Mouse (Mus musculus): Measurements from ENCODE around the gene Grm8. TPM values are rescaled to one million over a fixed set of nuclear protein-coding genes. Genes with fewer than 3 reads are reported as not detected.

Grm8 gene
- polyA plus RNA-seq, 2 experiments, result 1.1 to 1.8 TPM

GRCm38 (mm10) chr6:27305351-27305750, 829.6 kb downstream of the Grm8 start:
- H3K4me1 ChIP-seq (ENCODE audit: control insufficient read depth, insufficient read depth, low read length), result no peaks in the 10 kb centered on the region
- H3K4me3 ChIP-seq (replicated peaks; ENCODE audit: low read length), result no peak overlapping the region
- no peak for DNase-seq (ENCODE audit: low spot score)
- H3K9me3 ChIP-seq (ENCODE audit: control insufficient read depth, low read length), result no peaks in the 10 kb centered on the region
- no peak overlapping the region for H3K4me2 ChIP-seq (replicated peaks; ENCODE audit: low read depth, low read length, severe bottlenecking)
- H3K36me3 ChIP-seq (ENCODE audit: control insufficient read depth, insufficient read depth, low read length), result no peaks in the 10 kb centered on the region
- no peak overlapping the region for H3K27ac ChIP-seq (replicated peaks; ENCODE audit: low read depth, low read length)
- no peak for TF ChIP-seq POLR2A (IDR thresholded peaks at IDR 0.05; ENCODE audit: borderline replicate concordance, extremely low read depth, insufficient read depth, insufficient read length)
- no peaks in the 10 kb centered on the region for H3K27me3 ChIP-seq (ENCODE audit: control insufficient read depth, insufficient read depth, low read length)
- H3K9ac ChIP-seq (ENCODE audit: low read depth, low read length, severe bottlenecking), result no peak overlapping the region
- no peak for ATAC-seq (ENCODE audit: low FRiP score, low read depth)
- WGBS, result 57% methylated on average over 2 of the region's 2 CpGs

GRCm38 (mm10) chr6:27264972-27265371, 870.0 kb downstream of the Grm8 start:
- no peak for TF ChIP-seq POLR2A (IDR thresholded peaks at IDR 0.05; ENCODE audit: borderline replicate concordance, extremely low read depth, insufficient read depth, insufficient read length)
- ATAC-seq (ENCODE audit: low FRiP score, low read depth), result no peak
- Histone ChIP-seq H3K4me2 (replicated peaks; ENCODE audit: low read depth, low read length, severe bottlenecking) (no peak overlapping the region), H3K4me3 (replicated peaks; ENCODE audit: low read length) (no peak overlapping the region), H3K9ac (ENCODE audit: low read depth, low read length, severe bottlenecking) (no peak overlapping the region), H3K27me3 (ENCODE audit: control insufficient read depth, insufficient read depth, low read length) (no peaks in the 10 kb centered on the region), H3K36me3 (ENCODE audit: control insufficient read depth, insufficient read depth, low read length) (no peaks in the 10 kb centered on the region), H3K27ac (replicated peaks; ENCODE audit: low read depth, low read length) (no peak overlapping the region), H3K4me1 (ENCODE audit: control insufficient read depth, insufficient read depth, low read length) (no peaks in the 10 kb centered on the region), H3K9me3 (ENCODE audit: control insufficient read depth, low read length) (no peaks in the 10 kb centered on the region)
- DNase-seq (ENCODE audit: low spot score), result no peak

DNA sequence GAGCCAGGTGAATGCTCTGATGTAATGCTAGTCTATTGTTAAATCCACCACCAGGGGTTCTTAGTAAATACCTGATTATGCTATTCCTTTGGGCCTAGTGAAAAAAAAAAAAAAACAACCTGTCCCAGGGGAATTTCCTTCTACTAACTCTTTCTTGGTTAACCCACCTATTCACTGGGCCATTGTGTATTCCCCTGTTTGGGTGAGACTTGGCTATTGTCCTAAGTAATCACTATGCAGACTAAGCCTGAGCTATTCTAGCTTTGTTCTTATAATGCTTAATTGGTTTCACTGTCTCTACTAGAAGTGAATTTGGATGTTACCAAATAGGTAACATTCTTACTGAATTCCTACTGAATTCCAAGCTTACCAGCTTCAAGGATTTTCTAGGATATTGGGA, 872.4 kb downstream of the Grm8 start:
- Histone ChIP-seq H3K4me3 (replicated peaks; ENCODE audit: low read length) (no peak overlapping the region), H3K27me3 (ENCODE audit: control insufficient read depth, insufficient read depth, low read length) (no peaks in the 10 kb centered on the region), H3K9ac (ENCODE audit: low read depth, low read length, severe bottlenecking) (no peak overlapping the region), H3K4me1 (ENCODE audit: control insufficient read depth, insufficient read depth, low read length) (no peaks in the 10 kb centered on the region), H3K36me3 (ENCODE audit: control insufficient read depth, insufficient read depth, low read length) (no peaks in the 10 kb centered on the region), H3K27ac (replicated peaks; ENCODE audit: low read depth, low read length) (no peak overlapping the region), H3K4me2 (replicated peaks; ENCODE audit: low read depth, low read length, severe bottlenecking) (no peak overlapping the region), H3K9me3 (ENCODE audit: control insufficient read depth, low read length) (no peaks in the 10 kb centered on the region)
- ATAC-seq (ENCODE audit: low FRiP score, low read depth), result no peak
- no peak for TF ChIP-seq POLR2A (IDR thresholded peaks at IDR 0.05; ENCODE audit: borderline replicate concordance, extremely low read depth, insufficient read depth, insufficient read length)
- no peak for DNase-seq (ENCODE audit: low spot score)

DNA sequence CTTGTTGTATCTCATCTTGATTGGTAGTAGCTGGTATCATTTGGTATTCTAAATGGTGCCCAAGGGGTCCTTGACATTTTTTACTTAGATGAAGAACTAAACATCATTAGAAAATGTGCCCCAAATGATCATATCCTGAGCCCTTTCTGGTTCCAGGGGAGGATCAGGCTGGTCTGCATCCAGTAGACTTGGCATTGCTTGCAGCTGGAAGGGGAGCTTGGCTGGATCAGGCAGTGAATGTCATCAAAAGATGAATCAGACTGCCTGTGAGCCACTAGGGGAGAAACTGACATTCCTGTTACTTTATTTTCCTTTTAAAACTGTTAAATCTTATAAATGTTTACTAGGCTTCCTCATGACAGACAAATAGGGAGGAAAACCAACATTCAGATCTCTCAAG, 894.6 kb downstream of the Grm8 start:
- H3K4me2 ChIP-seq (replicated peaks; ENCODE audit: low read depth, low read length, severe bottlenecking), result no peak overlapping the region
- ATAC-seq (ENCODE audit: low FRiP score, low read depth), result no peak
- DNase-seq (ENCODE audit: low spot score), result no peak
- H3K27me3 ChIP-seq (ENCODE audit: control insufficient read depth, insufficient read depth, low read length), result no peaks in the 10 kb centered on the region
- TF ChIP-seq POLR2A (IDR thresholded peaks at IDR 0.05; ENCODE audit: borderline replicate concordance, extremely low read depth, insufficient read depth, insufficient read length), result no peak
- H3K4me1 ChIP-seq (ENCODE audit: control insufficient read depth, insufficient read depth, low read length), result no peaks in the 10 kb centered on the region
- no peaks in the 10 kb centered on the region for H3K9me3 ChIP-seq (ENCODE audit: control insufficient read depth, low read length)
- H3K4me3 ChIP-seq (replicated peaks; ENCODE audit: low read length), result no peak overlapping the region
- no peak overlapping the region for H3K27ac ChIP-seq (replicated peaks; ENCODE audit: low read depth, low read length)
- no peaks in the 10 kb centered on the region for H3K36me3 ChIP-seq (ENCODE audit: control insufficient read depth, insufficient read depth, low read length)
- no peak overlapping the region for H3K9ac ChIP-seq (ENCODE audit: low read depth, low read length, severe bottlenecking)

- no peak for TF ChIP-seq POLR2A (IDR thresholded peaks at IDR 0.05; ENCODE audit: borderline replicate concordance, extremely low read depth, insufficient read depth, insufficient read length)
- Histone ChIP-seq H3K4me1 (ENCODE audit: control insufficient read depth, insufficient read depth, low read length) (no peaks in the 10 kb centered on the region), H3K4me3 (replicated peaks; ENCODE audit: low read length) (no peak overlapping the region), H3K4me2 (replicated peaks; ENCODE audit: low read depth, low read length, severe bottlenecking) (no peak overlapping the region), H3K36me3 (ENCODE audit: control insufficient read depth, insufficient read depth, low read length) (no peaks in the 10 kb centered on the region), H3K27me3 (ENCODE audit: control insufficient read depth, insufficient read depth, low read length) (no peaks in the 10 kb centered on the region), H3K9ac (ENCODE audit: low read depth, low read length, severe bottlenecking) (no peak overlapping the region), H3K9me3 (ENCODE audit: control insufficient read depth, low read length) (no peaks in the 10 kb centered on the region), H3K27ac (replicated peaks; ENCODE audit: low read depth, low read length) (no peak overlapping the region)
- ATAC-seq (ENCODE audit: low FRiP score, low read depth) (no peak), DNase-seq (ENCODE audit: low spot score) (no peak)
- WGBS, result 67% methylated on average over 2 of the region's 2 CpGs
Measured at GRCm38 (mm10) chr6:27239968-27240367, 895.0 kb downstream of the Grm8 start.

MicroRNA genes within 50 kb of the gene (microRNA counts, 519-probe panel; counts per million panel counts)
- 2,604 counts per million, percentile 45 among the panel's probes with 10 or more counts for microRNA mmu-miR-592

Small RNA genes lying within 50 kb of the gene (microRNA-seq; reads per million reads assigned to microRNA genes)
- gene Mir592, result 49.2 reads per million, percentile 35 among the genes with 10 or more reads in this experiment
